Mouse (Mus musculus): ENCODE results near the gene Bmp8a.
"Not testable (repeated sequence)": the region's sequence is repeated elsewhere in the genome, so short reads cannot be mapped to it uniquely, and the experiment has no call there.

Gene Bmp8a

DNA sequence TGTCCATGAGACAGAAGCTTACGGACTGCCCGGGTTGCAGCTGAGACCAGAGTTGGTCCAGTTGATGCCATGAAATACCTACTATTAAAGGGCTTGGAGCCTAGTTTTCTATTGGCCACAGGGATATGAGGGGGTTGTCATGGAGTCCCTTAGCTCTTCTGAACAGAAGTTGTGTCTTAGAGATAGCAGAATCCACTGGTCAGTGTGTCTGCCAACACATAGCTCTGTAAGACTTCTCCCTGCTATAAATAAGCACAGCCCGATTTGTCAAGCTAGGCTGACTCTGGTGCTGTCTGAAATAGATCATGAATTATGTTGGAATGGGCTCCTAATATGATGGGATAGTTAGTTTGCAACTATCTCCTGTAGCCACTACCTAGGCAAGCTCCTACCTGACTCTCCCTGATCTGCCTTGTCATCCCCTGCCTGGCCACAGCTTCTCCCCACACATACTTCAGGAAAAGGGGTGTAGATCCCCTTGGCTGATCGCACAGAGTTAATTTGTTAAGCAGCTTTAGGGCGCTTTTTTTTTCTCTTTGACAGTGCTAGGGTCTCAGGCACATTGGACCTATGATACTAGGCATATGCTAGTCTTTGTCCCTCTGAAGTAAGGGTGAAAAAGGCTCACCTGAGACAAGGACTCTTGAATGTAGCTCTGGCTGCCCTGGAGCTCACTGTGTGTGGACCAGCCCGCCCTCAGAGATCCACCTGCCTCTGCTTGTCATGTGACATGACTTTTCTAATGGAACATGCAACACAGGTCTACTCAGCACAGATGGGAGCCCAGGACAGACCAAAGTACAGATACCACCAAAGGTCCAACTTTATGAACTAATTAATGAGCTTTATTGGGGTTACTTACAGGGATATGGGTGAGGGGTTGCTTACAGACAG lies 58.1 kb downstream of the Bmp8a start:
- DNase-seq, result no peak

GRCm38 (mm10) chr4:123283675-123284064 lies 59.4 kb downstream of the Bmp8a start:
- not testable (repeated sequence) for DNase-seq

DNA sequence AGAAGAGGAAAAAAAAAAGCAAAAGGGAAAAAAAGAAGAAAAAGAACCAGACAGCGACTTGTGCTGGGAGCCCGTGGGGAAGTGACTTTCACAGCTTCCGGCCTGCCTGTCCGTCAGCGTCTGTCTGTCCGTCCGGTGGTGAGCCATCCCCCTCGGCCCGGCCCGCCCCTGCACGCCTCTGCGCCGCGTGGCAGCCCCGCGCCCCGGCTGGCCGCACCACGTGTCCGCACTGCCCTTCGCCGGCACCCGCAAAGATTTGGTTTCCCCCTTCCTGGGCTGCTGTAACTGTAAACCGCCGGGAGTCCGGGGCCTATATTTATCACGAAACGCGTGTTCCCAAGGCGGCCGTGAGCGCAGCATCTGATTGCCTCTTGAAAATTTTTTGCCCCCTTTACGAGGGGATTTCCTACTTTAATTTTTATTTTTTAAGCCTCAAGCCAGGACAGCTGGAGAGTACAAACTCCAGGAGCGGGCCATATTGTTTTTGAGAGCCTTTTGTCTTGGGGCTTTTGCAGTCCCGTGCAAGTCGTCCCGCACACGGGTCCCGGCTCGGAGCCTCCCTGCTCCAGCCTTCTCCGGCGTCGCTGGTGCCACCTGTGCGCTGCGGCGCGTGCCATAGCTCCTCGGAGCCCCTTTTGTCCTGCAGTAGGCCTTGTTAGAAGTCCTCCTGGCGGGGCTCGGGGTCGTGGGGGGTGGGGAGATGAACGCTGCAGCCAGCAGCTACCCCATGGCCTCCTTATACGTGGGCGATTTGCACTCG lies 60.0 kb downstream of the Bmp8a start:
- DNase-seq, result not testable (repeated sequence)

GRCm38 (mm10) chr4:123282500-123282899 lies 60.6 kb downstream of the Bmp8a start:
- peak; percentile 89 for DNase-seq

GRCm38 (mm10) chr4:123280117-123280516 lies 62.9 kb downstream of the Bmp8a start:
- no peak for DNase-seq

DNA sequence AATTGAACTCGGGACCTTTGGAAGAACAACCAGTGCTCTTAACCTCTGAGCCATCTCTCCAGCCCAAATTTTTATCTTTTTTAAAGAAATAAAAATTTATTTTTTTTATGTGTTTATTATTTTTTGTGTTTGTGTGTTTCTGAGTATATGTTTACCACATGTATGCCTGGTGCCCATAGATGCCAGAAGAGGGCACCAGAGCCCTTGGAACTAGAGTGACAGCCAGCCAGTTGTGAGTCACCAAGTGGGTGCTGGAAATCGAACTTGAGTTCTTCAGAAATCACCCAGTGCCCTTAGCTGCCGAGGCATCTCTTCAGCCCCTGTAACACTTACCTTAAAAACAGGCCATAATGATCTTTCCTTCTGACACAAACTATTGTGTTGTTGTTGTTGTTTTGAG lies 72.0 kb downstream of the Bmp8a start:
- no peak for DNase-seq

All from cerebellum, adult 9-10 months (tissue).